In the genomic region with DNA sequence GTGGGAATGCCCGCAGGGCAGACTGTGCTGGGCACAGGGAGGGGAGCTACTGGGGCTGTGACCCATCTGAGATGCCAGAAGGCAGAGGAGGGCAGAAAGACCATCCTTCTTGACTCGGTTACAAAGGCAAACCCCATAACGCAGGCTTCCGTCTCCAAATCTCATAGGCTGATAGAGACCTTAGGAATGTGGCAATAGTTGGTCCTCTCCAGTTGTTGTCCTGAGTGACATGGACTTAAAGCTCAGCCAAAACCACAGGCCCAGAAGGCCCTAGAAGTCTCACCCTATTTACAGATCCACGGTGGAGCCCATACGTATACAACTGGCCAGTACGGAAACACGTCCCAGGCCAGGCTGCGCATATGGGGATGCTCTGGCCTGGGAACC, we compare ENCODE assay signal across 11 mouse cellular contexts. TPM values are rescaled to one million over a fixed set of nuclear protein-coding genes. Genes with fewer than 3 reads are reported as not detected.
DNase-seq lines count a peak whose midpoint lies in the region; ATAC-seq lines count a peak whose summit lies in the region.
"Had no signal": no experiment of that assay in that cellular context is flagged by ENCODE, and none has a peak within 500 bp of the region (broad histone marks: within the 10 kb centered on the region; RNA-seq: fewer than 3 reads in every experiment).

No protein-coding gene starts in this region.

- 73% methylated on average over 9 of the region's 9 CpGs for WGBS in liver, embryonic 12.5 days (ENCODE audit: insufficient replicate concordance)
- 35% methylated on average over 9 of the region's 9 CpGs for WGBS in forebrain, embryonic 10.5 days
- WGBS in intestine, embryonic 16.5 days, result 71% methylated on average over 9 of the region's 9 CpGs
- whole genome bisulfite sequencing in neural tube, embryonic 12.5 days, result 45% methylated on average over 9 of the region's 9 CpGs

- no peak overlapping the region for H3K4me3 ChIP-seq in liver, embryonic 12.5 days
- H3K4me3 ChIP-seq in forebrain, embryonic 10.5 days, result peak overlapping the region; percentile 52
- H3K4me3 ChIP-seq in intestine, embryonic 16.5 days (ENCODE audit: low read length), result no peak overlapping the region
- peak overlapping the region; percentile 39; the same call in 1 of the 2 replicates for H3K4me3 ChIP-seq in neural tube, embryonic 12.5 days

- H3K9me3 ChIP-seq in liver, embryonic 12.5 days (replicated peaks), result no peaks in the 10 kb centered on the region
- no peaks in the 10 kb centered on the region for H3K9me3 ChIP-seq in forebrain, embryonic 10.5 days
- H3K9me3 ChIP-seq in intestine, embryonic 16.5 days (ENCODE audit: control insufficient read depth, low read length), result no peaks in the 10 kb centered on the region
- no peaks in the 10 kb centered on the region for H3K9me3 ChIP-seq in neural tube, embryonic 12.5 days

- H3K36me3 ChIP-seq in liver, embryonic 12.5 days, result no peaks in the 10 kb centered on the region
- no peaks in the 10 kb centered on the region for H3K36me3 ChIP-seq in forebrain, embryonic 10.5 days (replicated peaks)
- no peaks in the 10 kb centered on the region for H3K36me3 ChIP-seq in intestine, embryonic 16.5 days (ENCODE audit: control insufficient read depth, insufficient read depth, low read length)
- H3K36me3 ChIP-seq in neural tube, embryonic 12.5 days, result no peaks in the 10 kb centered on the region

- no peak for DNase-seq in liver
- DNase-seq in forebrain, embryonic 10.5 days (ENCODE audit: extremely low spot score, low spot score), result no peak
- DNase-seq in cerebellum, adult 11 months, result no peak
- DNase-seq in urinary bladder, adult 18-20 months (ENCODE audit: low spot score in 2 of 2), result no peak
- no peak for DNase-seq in retina, embryonic 14.5 days (ENCODE audit: low spot score)
- DNase-seq: gastrocnemius, postnatal 25 days had no signal

- H3K9ac ChIP-seq in liver, embryonic 12.5 days, result no peak overlapping the region
- peak overlapping the region; percentile 78; the same call in 1 of the 2 replicates for H3K9ac ChIP-seq in intestine, embryonic 16.5 days (ENCODE audit: low read depth, low read length)
- no peak overlapping the region for H3K9ac ChIP-seq in neural tube, embryonic 12.5 days

- ATAC-seq in liver, embryonic 12.5 days, result peak; percentile 10; the same call in 1 of the 2 replicates
- ATAC-seq in intestine, embryonic 16.5 days, result peak; percentile 10; the same call in 1 of the 2 replicates
- ATAC-seq in neural tube, embryonic 12.5 days (ENCODE audit: low FRiP score, low read depth), result no peak
- ATAC-seq: activated CD4-positive, CD25-positive, alpha-beta regulatory T cell, adult 4 months; inflammation-experienced regulatory T-cells, adult 6 months had no signal

- peak overlapping the region; percentile 69 for H3K27ac ChIP-seq in liver, embryonic 12.5 days
- peak overlapping the region; percentile 92 for H3K27ac ChIP-seq in forebrain, embryonic 10.5 days
- H3K27ac ChIP-seq in intestine, embryonic 16.5 days (ENCODE audit: low read length), result no peak overlapping the region
- peak overlapping the region; percentile 64 for H3K27ac ChIP-seq in neural tube, embryonic 12.5 days

- peaks cover 51% of the 10 kb centered on the region for H3K4me1 ChIP-seq in liver, embryonic 12.5 days
- peaks cover 95% of the 10 kb centered on the region for H3K4me1 ChIP-seq in forebrain, embryonic 10.5 days
- peaks cover 44% of the 10 kb centered on the region for H3K4me1 ChIP-seq in intestine, embryonic 16.5 days (ENCODE audit: control insufficient read depth, insufficient read depth, low read length)
- H3K4me1 ChIP-seq in neural tube, embryonic 12.5 days, result peaks cover 92% of the 10 kb centered on the region

- peak overlapping the region; percentile 75; the same call in 1 of the 2 replicates for H3K4me2 ChIP-seq in liver, embryonic 12.5 days
- 0 out of 2 replicates have a peak overlapping the region, but pooled peaks have one; percentile 96 for H3K4me2 ChIP-seq in intestine, embryonic 16.5 days (ENCODE audit: low read depth, low read length)
- H3K4me2 ChIP-seq in neural tube, embryonic 12.5 days (replicated peaks), result peak overlapping the region; percentile 91

- peaks cover 84% of the 10 kb centered on the region for H3K27me3 ChIP-seq in liver, embryonic 12.5 days (replicated peaks)
- H3K27me3 ChIP-seq in forebrain, embryonic 10.5 days (ENCODE audit: poor library complexity, severe bottlenecking), result peaks cover 100% of the 10 kb centered on the region
- no peaks in the 10 kb centered on the region for H3K27me3 ChIP-seq in intestine, embryonic 16.5 days (replicated peaks; ENCODE audit: control insufficient read depth, insufficient read depth, low read length)
- H3K27me3 ChIP-seq in neural tube, embryonic 12.5 days (replicated peaks), result peaks cover 43% of the 10 kb centered on the region

RNA-seq across cellular contexts. Expression of a gene that starts 27.0 kb away (rescaled TPM):
- polyA plus RNA-seq in liver, embryonic 12.5 days (2016; fragmentation: Nextera tagmentation; extraction: Ambion mirVana), result 4.5 and 4.8 TPM in 2 replicates
- 33.4 and 39.1 TPM in 2 replicates for polyA plus RNA-seq in forebrain, embryonic 10.5 days (2016; fragmentation: Nextera tagmentation; extraction: Ambion mirVana)
- 9.0 and 9.8 TPM in 2 replicates for polyA plus RNA-seq in intestine, embryonic 16.5 days (2015; fragmentation: Nextera tagmentation; extraction: Ambion mirVana)
- polyA plus RNA-seq in neural tube, embryonic 12.5 days (2016; fragmentation: Nextera tagmentation; extraction: Ambion mirVana), result 58.5 and 62.5 TPM in 2 replicates
- polyA plus RNA-seq: inflammation-experienced regulatory T-cells, adult 6 months had no signal

RNA-seq across cellular contexts. Expression of a gene that starts 36.2 kb away (rescaled TPM):
- 26.4 and 27.3 TPM in 2 replicates for polyA plus RNA-seq in liver, embryonic 12.5 days (2016; fragmentation: Nextera tagmentation; extraction: Ambion mirVana)
- 38.0 and 39.5 TPM in 2 replicates for polyA plus RNA-seq in forebrain, embryonic 10.5 days (2016; fragmentation: Nextera tagmentation; extraction: Ambion mirVana)
- 35.7 and 36.9 TPM in 2 replicates for polyA plus RNA-seq in intestine, embryonic 16.5 days (2015; fragmentation: Nextera tagmentation; extraction: Ambion mirVana)
- 30.3 and 31.5 TPM in 2 replicates for polyA plus RNA-seq in neural tube, embryonic 12.5 days (2016; fragmentation: Nextera tagmentation; extraction: Ambion mirVana)

RNA-seq across cellular contexts. Expression of a gene that starts 36.5 kb away (rescaled TPM):
- 199 and 203 TPM in 2 replicates for polyA plus RNA-seq in liver, embryonic 12.5 days (2016; fragmentation: Nextera tagmentation; extraction: Ambion mirVana)
- 349 TPM in 2 replicates for polyA plus RNA-seq in forebrain, embryonic 10.5 days (2016; fragmentation: Nextera tagmentation; extraction: Ambion mirVana)
- polyA plus RNA-seq in intestine, embryonic 16.5 days (2015; fragmentation: Nextera tagmentation; extraction: Ambion mirVana), result 130 and 144 TPM in 2 replicates
- polyA plus RNA-seq in neural tube, embryonic 12.5 days (2016; fragmentation: Nextera tagmentation; extraction: Ambion mirVana), result 150 and 160 TPM in 2 replicates

RNA-seq across cellular contexts. Expression of a gene that starts 42.1 kb away (rescaled TPM):
- 326 and 340 TPM in 2 replicates for polyA plus RNA-seq in liver, embryonic 12.5 days (2016; fragmentation: Nextera tagmentation; extraction: Ambion mirVana)
- polyA plus RNA-seq in forebrain, embryonic 10.5 days (2016; fragmentation: Nextera tagmentation; extraction: Ambion mirVana), result 335 and 357 TPM in 2 replicates
- polyA plus RNA-seq in intestine, embryonic 16.5 days (2015; fragmentation: Nextera tagmentation; extraction: Ambion mirVana), result 164 and 184 TPM in 2 replicates
- polyA plus RNA-seq in neural tube, embryonic 12.5 days (2016; fragmentation: Nextera tagmentation; extraction: Ambion mirVana), result 183 and 184 TPM in 2 replicates

Comparison
In these comparisons a context has a peak if more than half of its experiments do, and no peak if none do; other contexts are left out.
1. H3K4me3 ChIP-seq: peak in forebrain, embryonic 10.5 days (single experiment) and neural tube, embryonic 12.5 days (single experiment); none in liver, embryonic 12.5 days (single experiment) and intestine, embryonic 16.5 days (single experiment).
2. Peak in every context shown above with its lines, with median percentiles within 50 percentile points of each other: H3K4me2 ChIP-seq.